Mouse (Mus musculus) inflammation-experienced regulatory T-cells, adult 6 months (primary cell): ENCODE results near the gene Angel1. TPM values are rescaled to one million over a fixed set of nuclear protein-coding genes. Genes with fewer than 3 reads are reported as not detected.

Source experiments
- ATAC-seq: one replicate; pipeline ENCODE4 v1.8.0; 2017
- polyA plus RNA-seq, 3 experiments: library from polyadenylated mRNA; unstranded; fragments of 100-300 nt; shearing (Covaris generic); gene quantifications; one replicate each; pipeline ENCODE4 v1.2.1; 2017

Angel1 gene
- polyA plus RNA-seq, 3 experiments from 2014 or later: 3.8 to 7.2 (median 7.1) TPM

- no peak for ATAC-seq
These were observed 47.4 kb downstream of the Angel1 start, which contains the start of gene Vash1 for GRCm38 (mm10) chr12:86678591-86679545. Gene Vash1, plus strand, starts transcription at chr12:86678700.

- ATAC-seq: no peak
These were observed 53.8 kb downstream of the Angel1 start for GRCm38 (mm10) chr12:86672507-86672906.

- no peak for ATAC-seq
These were observed 54.2 kb downstream of the Angel1 start for GRCm38 (mm10) chr12:86672105-86672504.

- no peak for ATAC-seq
These were observed 57.9 kb downstream of the Angel1 start for GRCm38 (mm10) chr12:86668404-86668803.

GRCm38 (mm10) chr12:86665656-86666055 is 60.6 kb downstream of the Angel1 start:
- no peak for ATAC-seq

- ATAC-seq: no peak
These were observed 65.8 kb downstream of the Angel1 start for GRCm38 (mm10) chr12:86660466-86660865.

- no peak for ATAC-seq
These were observed 66.8 kb downstream of the Angel1 start for GRCm38 (mm10) chr12:86659447-86659968.

- no peak for ATAC-seq
These were observed 73.7 kb downstream of the Angel1 start for GRCm38 (mm10) chr12:86652570-86653041.

GRCm38 (mm10) chr12:86651301-86651860 is 74.9 kb downstream of the Angel1 start:
- no peak for ATAC-seq

Other genes with a start within 250 kb of the Angel1 start
- under 1 TPM in 1 of 3 experiments, not detected in 2; 0.21 TPM for gene Vash1, start 47.8 kb downstream of the Angel1 start, polyA plus RNA-seq
- not detected for gene Lrrc74a, start 7.9 kb upstream of the Angel1 start, polyA plus RNA-seq
- 10 to 100 TPM in 1 of 3 experiments, 1 to 10 TPM in 2; 8.0 to 14.6 (median 9.4) TPM for gene Irf2bpl, start 158.3 kb upstream of the Angel1 start, polyA plus RNA-seq
- 10 to 100 TPM; 20.2 to 29.2 (median 28.3) TPM for gene Cipc, start 220.6 kb upstream of the Angel1 start, polyA plus RNA-seq